Mouse (Mus musculus): ENCODE results near the gene Srgap2. TPM values are rescaled to one million over a fixed set of nuclear protein-coding genes. Genes with fewer than 3 reads are reported as not detected.

Gene Srgap2
- polyA plus RNA-seq, 1 experiment from 2014 or later, result 14.5 TPM

DNA sequence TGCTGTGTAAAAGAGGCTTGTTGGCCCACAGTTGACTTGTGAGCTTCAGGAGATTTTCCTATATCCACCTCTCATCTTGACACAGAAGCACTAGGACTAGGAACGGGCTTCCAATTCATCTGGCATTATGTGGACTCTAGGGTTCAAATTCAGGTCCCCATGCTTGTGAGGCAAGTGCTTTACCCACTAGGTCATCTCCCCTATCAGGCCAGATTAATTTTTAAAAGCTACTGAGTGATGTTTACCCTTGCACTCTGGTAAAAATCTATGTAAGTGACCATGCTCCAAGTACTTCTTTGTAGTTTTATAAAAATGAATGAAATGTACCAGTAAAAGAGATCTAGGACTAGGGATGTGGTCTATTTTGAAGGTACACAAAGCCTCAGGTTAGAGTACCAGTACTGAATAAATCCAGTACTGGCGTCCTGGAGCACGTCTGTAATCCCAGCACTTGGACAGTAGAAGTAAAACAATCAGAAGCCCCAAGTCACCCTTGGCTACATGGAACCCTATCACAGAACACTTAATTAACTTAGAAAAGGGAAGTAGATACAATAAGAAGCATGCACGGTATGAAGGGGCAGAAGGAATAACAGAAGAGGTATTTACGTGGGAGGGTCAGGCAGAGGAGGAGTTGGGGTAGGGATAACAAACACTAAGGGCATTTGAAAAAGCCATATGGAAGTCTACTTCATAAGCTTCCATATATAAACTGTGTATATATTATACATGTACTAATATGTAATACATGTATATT lies 40.9 kb downstream of the Srgap2 start:
- Histone ChIP-seq H3K9me3 (replicated peaks) (no peaks in the 10 kb centered on the region), H3K36me3 (ENCODE audit: poor library complexity, severe bottlenecking) (no peaks in the 10 kb centered on the region), H3K4me1 (peaks cover 24% of the 10 kb centered on the region), H3K9ac (no peak overlapping the region), H3K4me3 (no peak overlapping the region), H3K27ac (no peak overlapping the region), H3K4me2 (no peak overlapping the region), H3K27me3 (no peaks in the 10 kb centered on the region)
- ATAC-seq, result no peak
- WGBS, result 64% methylated on average over 5 of the region's 5 CpGs

DNA sequence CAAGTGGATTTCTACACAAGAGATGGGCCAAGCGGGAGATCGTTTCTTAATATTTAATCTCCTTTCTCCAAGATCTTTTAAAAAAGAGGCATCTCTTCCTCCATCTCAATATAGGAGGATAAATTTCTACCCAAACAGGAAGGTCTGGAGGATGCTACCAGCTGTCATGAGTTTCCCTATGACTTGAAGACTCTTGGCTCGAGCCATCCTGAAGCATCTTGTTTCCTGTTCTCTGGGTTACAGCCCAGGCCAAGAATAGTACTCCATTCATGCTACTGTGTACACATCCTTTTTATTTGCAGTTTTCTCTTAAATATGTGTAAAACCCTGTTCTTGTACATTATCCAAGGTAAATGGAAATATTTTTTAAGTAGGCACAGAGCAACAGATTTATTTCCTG lies 44.9 kb downstream of the Srgap2 start:
- no peak for ATAC-seq
- H3K27me3 ChIP-seq, result no peaks in the 10 kb centered on the region
- WGBS, result 89% methylated on average over 3 of the region's 3 CpGs
- H3K4me2 ChIP-seq, result no peak overlapping the region
- H3K36me3 ChIP-seq (ENCODE audit: poor library complexity, severe bottlenecking), result 0 out of 2 replicates have a peak, but pooled peaks cover 2% of the 10 kb centered on the region
- no peak overlapping the region for H3K9ac ChIP-seq
- H3K4me3 ChIP-seq, result no peak overlapping the region
- H3K9me3 ChIP-seq (replicated peaks), result peaks cover 4% of the 10 kb centered on the region; the same call in 1 of the 2 replicates
- H3K27ac ChIP-seq, result no peak overlapping the region
- peaks cover 20% of the 10 kb centered on the region for H3K4me1 ChIP-seq

DNA sequence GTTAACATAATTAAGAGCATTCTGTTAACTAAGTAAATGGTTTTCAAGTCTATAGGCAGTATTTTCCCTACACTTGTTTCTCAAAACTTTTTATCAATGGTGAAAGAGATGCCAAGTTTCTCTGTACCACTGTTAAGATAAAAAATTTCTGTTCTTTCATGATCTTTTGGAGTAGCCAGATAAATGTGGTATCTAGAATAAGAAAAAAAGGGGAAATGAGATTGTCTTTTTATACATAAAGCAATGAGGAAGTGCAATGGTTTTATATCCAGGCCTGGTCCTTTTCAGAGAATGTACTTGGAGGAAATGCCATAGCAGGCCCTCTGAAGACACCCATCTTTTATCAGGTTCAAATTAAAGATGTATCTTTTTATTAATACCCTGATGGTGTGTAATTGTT lies 45.8 kb downstream of the Srgap2 start:
- no peaks in the 10 kb centered on the region for H3K27me3 ChIP-seq
- 0 out of 2 replicates have a peak, but pooled peaks cover 2% of the 10 kb centered on the region for H3K36me3 ChIP-seq (ENCODE audit: poor library complexity, severe bottlenecking)
- no peak overlapping the region for H3K9ac ChIP-seq
- no peak overlapping the region for H3K4me3 ChIP-seq
- no peak overlapping the region for H3K27ac ChIP-seq
- peaks cover 4% of the 10 kb centered on the region; the same call in 1 of the 2 replicates for H3K9me3 ChIP-seq (replicated peaks)
- H3K4me1 ChIP-seq, result peaks cover 16% of the 10 kb centered on the region
- H3K4me2 ChIP-seq, result no peak overlapping the region
- ATAC-seq, result no peak

DNA sequence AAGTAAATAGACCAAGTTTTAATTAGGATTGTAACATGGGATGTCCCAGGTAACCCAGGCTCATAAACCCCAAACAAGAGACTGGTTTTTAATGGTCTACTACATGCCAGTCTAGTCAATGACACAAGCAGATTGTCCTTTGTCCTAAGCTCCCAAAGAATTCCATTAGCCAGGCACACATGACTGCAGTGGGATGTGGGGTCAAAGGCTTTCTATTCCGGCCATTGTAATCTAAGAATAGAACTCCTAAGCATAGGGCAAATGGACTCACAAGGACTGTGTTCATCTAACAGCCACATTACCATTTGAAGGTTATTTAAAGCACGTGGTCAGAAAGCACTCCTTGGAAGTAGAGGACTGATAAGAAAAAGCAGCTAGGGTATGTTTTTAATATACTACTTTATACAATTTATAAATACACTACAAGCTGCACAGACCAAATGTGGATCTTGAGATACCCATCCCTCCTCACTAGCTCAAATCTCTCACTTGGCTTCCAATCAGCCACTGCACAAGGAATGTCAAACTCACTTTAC lies 48.3 kb downstream of the Srgap2 start:
- Histone ChIP-seq H3K36me3 (ENCODE audit: poor library complexity, severe bottlenecking) (0 out of 2 replicates have a peak, but pooled peaks cover 2% of the 10 kb centered on the region), H3K27me3 (no peaks in the 10 kb centered on the region), H3K4me3 (no peak overlapping the region), H3K9ac (no peak overlapping the region), H3K9me3 (replicated peaks) (peaks cover 4% of the 10 kb centered on the region; the same call in 1 of the 2 replicates), H3K27ac (no peak overlapping the region), H3K4me2 (no peak overlapping the region), H3K4me1 (peaks cover 19% of the 10 kb centered on the region)
- 9% methylated on average over 2 of the region's 2 CpGs for WGBS
- no peak for ATAC-seq

DNA sequence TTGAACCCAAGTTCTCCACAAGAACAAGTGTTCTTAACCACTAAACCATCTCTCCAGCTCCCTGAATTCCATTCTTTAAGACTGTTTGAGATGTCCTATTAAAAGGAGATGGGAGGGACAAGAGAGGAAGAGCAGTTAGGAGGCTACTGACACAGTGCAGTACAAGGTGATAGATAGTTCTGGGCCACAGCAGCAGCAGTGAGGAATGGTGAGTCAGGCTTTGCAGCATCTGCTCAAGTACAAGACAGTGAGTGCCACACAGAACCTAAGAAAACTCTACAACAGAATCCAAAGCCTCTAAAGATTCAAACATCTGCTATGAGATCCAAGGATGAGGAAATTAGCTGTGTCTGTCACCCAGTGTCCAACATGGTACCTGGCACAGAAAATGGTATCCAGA lies 51.8 kb downstream of the Srgap2 start:
- no peaks in the 10 kb centered on the region for H3K27me3 ChIP-seq
- peaks cover 4% of the 10 kb centered on the region; the same call in 1 of the 2 replicates for H3K9me3 ChIP-seq (replicated peaks)
- H3K4me1 ChIP-seq, result peaks cover 30% of the 10 kb centered on the region
- ATAC-seq, result no peak
- H3K27ac ChIP-seq, result no peak overlapping the region
- 0 out of 2 replicates have a peak, but pooled peaks cover under 1% of the 10 kb centered on the region for H3K36me3 ChIP-seq (ENCODE audit: poor library complexity, severe bottlenecking)
- H3K4me2 ChIP-seq, result no peak overlapping the region
- H3K4me3 ChIP-seq, result no peak overlapping the region
- no peak overlapping the region for H3K9ac ChIP-seq

DNA sequence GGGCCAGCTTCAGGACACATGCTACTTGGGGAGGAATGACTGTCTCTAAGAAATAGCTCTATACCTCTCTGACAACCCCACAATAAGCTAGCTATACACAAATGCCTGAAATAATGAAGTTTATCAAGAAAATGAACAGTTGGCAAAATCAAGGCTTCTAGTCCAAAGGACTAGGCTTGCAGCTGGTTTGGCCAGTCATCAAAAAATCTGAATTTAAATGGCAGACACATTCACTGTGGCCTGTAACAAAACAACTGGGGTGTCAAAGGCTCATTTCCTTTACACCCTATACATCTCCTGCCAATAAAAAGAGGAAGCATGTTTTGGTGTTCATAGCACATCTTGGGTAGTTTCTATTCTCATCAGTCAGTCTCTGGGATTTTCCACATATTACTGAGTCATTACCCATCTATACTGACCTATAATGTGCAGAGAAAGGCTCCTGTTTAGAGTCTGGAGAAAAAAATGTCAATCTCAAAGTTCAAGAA lies 53.5 kb downstream of the Srgap2 start:
- H3K4me2 ChIP-seq, result no peak overlapping the region
- no peak overlapping the region for H3K9ac ChIP-seq
- H3K9me3 ChIP-seq (replicated peaks), result no peaks in the 10 kb centered on the region
- no peaks in the 10 kb centered on the region for H3K36me3 ChIP-seq (ENCODE audit: poor library complexity, severe bottlenecking)
- no peak overlapping the region for H3K4me3 ChIP-seq
- no peak overlapping the region for H3K27ac ChIP-seq
- H3K27me3 ChIP-seq, result no peaks in the 10 kb centered on the region
- peak; percentile 78 for ATAC-seq
- H3K4me1 ChIP-seq, result peaks cover 30% of the 10 kb centered on the region

DNA sequence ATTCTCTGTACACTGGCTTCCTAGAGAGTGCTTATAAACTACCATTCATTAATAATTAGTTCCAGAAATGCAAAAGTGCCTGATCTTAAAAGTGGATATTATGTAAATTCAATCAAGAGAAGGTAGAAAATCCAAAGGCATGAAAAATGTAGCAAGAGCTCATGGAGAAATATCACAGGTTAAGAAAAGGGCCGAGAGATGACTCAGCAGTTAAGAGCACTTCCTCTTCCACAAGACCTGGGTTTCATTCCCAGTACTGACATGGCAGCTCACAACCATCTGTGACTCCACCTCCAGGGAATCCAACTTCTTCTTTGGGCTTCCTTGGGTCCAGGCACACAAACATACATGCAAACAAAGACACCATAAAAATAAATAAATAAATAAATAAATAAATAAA lies 56.6 kb downstream of the Srgap2 start:
- H3K4me3 ChIP-seq, result no peak overlapping the region
- H3K9me3 ChIP-seq (replicated peaks), result no peaks in the 10 kb centered on the region
- H3K4me1 ChIP-seq, result peaks cover 30% of the 10 kb centered on the region
- H3K27me3 ChIP-seq, result no peaks in the 10 kb centered on the region
- ATAC-seq, result no peak
- H3K36me3 ChIP-seq (ENCODE audit: poor library complexity, severe bottlenecking), result no peaks in the 10 kb centered on the region
- 81% methylated on average over 1 of the region's 1 CpGs for WGBS
- no peak overlapping the region for H3K9ac ChIP-seq
- no peak overlapping the region for H3K27ac ChIP-seq
- no peak overlapping the region for H3K4me2 ChIP-seq

DNA sequence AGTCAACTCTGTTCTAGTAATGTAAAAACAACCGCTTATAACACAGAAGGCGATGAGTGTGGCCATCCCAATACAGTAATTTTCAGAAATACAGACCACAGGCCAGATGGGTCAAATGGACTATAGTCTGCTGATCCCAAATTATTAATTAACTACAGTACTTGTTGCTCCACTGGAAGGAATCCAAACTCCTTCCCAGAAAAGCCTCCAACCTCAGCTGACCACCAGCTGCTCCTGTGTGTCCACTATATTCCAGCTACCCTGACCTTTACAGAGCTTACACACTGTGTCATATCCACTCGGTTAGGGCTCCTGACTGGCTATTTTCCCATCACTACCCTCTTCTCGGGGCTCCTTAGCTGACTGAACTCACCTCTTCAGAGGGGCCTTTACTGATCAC lies 61.3 kb downstream of the Srgap2 start:
- Histone ChIP-seq H3K27ac (no peak overlapping the region), H3K9me3 (replicated peaks) (no peaks in the 10 kb centered on the region), H3K4me2 (no peak overlapping the region), H3K9ac (no peak overlapping the region), H3K4me3 (no peak overlapping the region), H3K36me3 (ENCODE audit: poor library complexity, severe bottlenecking) (no peaks in the 10 kb centered on the region), H3K27me3 (no peaks in the 10 kb centered on the region), H3K4me1 (peaks cover 17% of the 10 kb centered on the region)
- WGBS, result 92% methylated on average over 4 of the region's 4 CpGs
- no peak for ATAC-seq

DNA sequence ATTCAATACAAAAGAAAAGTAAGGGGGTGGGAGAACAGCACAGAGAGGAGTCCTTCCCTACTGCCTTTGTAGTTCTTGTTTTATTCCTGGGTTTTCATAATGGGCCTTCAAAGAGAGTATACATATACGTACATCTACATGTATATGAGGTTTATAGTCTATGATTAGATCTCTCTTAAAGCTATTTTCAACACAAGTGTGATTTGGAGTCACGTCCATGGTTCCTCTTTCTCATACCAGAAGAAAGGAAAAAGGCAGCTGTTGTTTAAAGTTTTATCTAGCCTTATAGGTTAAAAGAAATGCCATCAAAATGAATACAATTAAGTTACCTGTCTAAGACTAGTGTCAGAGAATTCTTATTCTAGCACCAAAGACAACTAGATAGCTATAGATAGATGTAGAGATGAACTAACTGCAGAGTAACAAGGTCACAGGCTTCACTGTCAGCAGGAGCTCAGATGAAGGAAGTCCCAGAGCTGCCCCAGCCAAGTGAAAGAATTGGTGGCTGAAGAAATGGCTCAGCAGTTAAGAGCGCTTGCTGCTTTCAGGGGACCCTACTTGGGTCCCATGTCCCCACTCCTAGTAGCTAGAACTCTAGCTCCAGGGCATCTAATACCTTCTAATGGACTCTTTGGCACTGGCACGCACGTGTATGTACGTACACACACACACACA lies 63.1 kb downstream of the Srgap2 start:
- no peak overlapping the region for H3K4me2 ChIP-seq
- H3K27me3 ChIP-seq, result no peaks in the 10 kb centered on the region
- no peaks in the 10 kb centered on the region for H3K36me3 ChIP-seq (ENCODE audit: poor library complexity, severe bottlenecking)
- H3K27ac ChIP-seq, result no peak overlapping the region
- no peak for ATAC-seq
- WGBS, result 83% methylated on average over 6 of the region's 6 CpGs
- H3K4me1 ChIP-seq, result peaks cover 20% of the 10 kb centered on the region
- no peaks in the 10 kb centered on the region for H3K9me3 ChIP-seq (replicated peaks)
- H3K4me3 ChIP-seq, result no peak overlapping the region
- H3K9ac ChIP-seq, result no peak overlapping the region

DNA sequence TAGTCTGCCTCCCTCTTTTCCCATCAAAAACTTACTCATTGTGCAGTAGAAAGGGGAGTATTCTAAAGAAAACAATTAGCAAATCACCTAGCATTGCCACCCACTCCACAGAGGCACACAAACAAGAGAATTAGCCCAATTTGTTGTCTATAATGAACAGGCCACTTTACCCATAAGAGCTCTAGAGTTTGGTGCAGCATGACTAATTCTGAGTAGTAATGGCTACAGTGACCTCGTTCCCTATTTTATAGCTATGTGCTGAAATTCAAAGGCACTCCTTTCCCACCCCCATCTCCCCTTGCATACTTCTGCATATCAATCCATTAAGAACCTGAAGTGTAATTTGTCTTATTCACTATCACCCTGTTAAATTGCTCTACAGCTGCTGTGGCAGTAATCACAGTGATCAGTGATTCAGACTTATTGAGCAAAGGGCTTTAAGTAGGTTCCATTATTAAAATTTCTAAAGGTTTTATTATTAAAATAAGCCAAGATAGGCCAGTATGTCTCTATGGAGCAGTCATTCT lies 64.5 kb downstream of the Srgap2 start:
- Histone ChIP-seq H3K9ac (no peak overlapping the region), H3K27ac (peak overlapping the region; percentile 14; the same call in 1 of the 2 replicates), H3K9me3 (replicated peaks) (no peaks in the 10 kb centered on the region), H3K36me3 (ENCODE audit: poor library complexity, severe bottlenecking) (no peaks in the 10 kb centered on the region), H3K4me3 (no peak overlapping the region), H3K4me2 (no peak overlapping the region), H3K4me1 (peaks cover 20% of the 10 kb centered on the region), H3K27me3 (no peaks in the 10 kb centered on the region)
- ATAC-seq, result peak; percentile 74
- WGBS, result 21% methylated on average over 1 of the region's 1 CpGs

DNA sequence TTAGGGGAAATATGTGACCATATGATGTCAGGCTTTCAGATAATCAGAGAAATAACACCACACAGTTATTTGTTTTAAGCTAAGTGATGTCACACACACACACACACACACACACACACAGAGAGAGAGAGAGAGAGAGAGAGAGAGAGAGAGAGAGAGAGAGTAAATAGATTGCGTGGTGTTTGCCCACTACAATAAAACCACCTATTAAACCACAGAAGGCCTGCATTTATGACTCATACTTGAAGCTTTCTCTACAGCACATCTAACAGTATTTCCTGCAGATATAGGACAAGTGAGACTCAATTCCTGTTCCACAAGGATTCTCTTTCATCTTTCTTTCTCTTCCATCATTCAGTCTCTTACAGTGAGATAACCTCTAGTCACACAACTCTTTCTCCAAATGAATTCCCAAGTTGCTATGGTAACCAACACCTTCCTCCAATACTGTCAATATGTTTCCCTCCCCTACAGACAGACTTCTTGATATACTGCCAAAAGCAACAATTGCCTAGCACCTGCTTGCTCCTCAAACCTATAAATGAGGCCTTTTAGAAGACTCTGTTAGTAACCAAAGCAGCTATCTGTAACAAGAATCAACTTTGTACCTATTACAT lies 66.1 kb downstream of the Srgap2 start:
- peak overlapping the region; percentile 63 for H3K27ac ChIP-seq
- WGBS, result 58% methylated on average over 1 of the region's 1 CpGs
- peak; percentile 41 for ATAC-seq

More for the DNA sequence above, 66.1 kb downstream of the Srgap2 start:
- peaks cover 20% of the 10 kb centered on the region for H3K4me1 ChIP-seq
- H3K9me3 ChIP-seq (replicated peaks), result no peaks in the 10 kb centered on the region
- H3K9ac ChIP-seq, result no peak overlapping the region
- H3K4me2 ChIP-seq, result no peak overlapping the region; the same call in 1 of the 2 replicates
- H3K4me3 ChIP-seq, result no peak overlapping the region
- H3K27me3 ChIP-seq, result no peaks in the 10 kb centered on the region
- no peaks in the 10 kb centered on the region for H3K36me3 ChIP-seq (ENCODE audit: poor library complexity, severe bottlenecking)
